8 mouse cellular contexts compared by ENCODE assay signal in genomic region chr8:83165931-83166867, GRCm38 (mm10). TPM values are rescaled to one million over a fixed set of nuclear protein-coding genes. Genes with fewer than 3 reads are reported as not detected.
DNase-seq lines count a peak whose midpoint lies in the region; ATAC-seq lines count a peak whose summit lies in the region.

Gm10645 (minus strand) TSS chr8:83166170.

- DNase-seq in spleen, adult 18-20 months, result peak; percentile 41 to 43
- no peak for DNase-seq in spleen, adult 12 weeks (ENCODE audit: low spot score)
- no peak for DNase-seq in heart, embryonic 10.5 days (ENCODE audit: low spot score)
- DNase-seq in kidney, adult 9 months, result peak; percentile 13
- DNase-seq in midbrain, embryonic 10.5 days (ENCODE audit: low spot score), result peak; percentile 73
- peak; percentile 68 for DNase-seq in right cerebral cortex, postnatal 4 days

- H3K27me3 ChIP-seq in embryonic facial prominence, embryonic 15.5 days, result no peaks in the 10 kb centered on the region
- H3K27me3 ChIP-seq in heart, embryonic 10.5 days (ENCODE audit: insufficient read depth, poor library complexity, severe bottlenecking), result 0 out of 2 replicates have a peak, but pooled peaks cover 5% of the 10 kb centered on the region
- H3K27me3 ChIP-seq in limb, embryonic 12.5 days, result peaks cover 16% of the 10 kb centered on the region
- H3K27me3 ChIP-seq in midbrain, embryonic 10.5 days (ENCODE audit: low read depth, poor library complexity, severe bottlenecking), result no peaks in the 10 kb centered on the region

- H3K27ac ChIP-seq in embryonic facial prominence, embryonic 15.5 days (replicated peaks), result peak within 1 kb of the TSS; percentile 80
- H3K27ac ChIP-seq in heart, embryonic 10.5 days, result peak within 1 kb of the TSS; percentile 90
- H3K27ac ChIP-seq in limb, embryonic 12.5 days, result peak within 1 kb of the TSS; percentile 67
- H3K27ac ChIP-seq in midbrain, embryonic 10.5 days (replicated peaks), result peak within 1 kb of the TSS; percentile 97

- peaks cover 10% of the 10 kb centered on the region; the same call in 1 of the 2 replicates for H3K4me1 ChIP-seq in embryonic facial prominence, embryonic 15.5 days
- peaks cover 10% of the 10 kb centered on the region for H3K4me1 ChIP-seq in heart, embryonic 10.5 days
- 0 out of 2 replicates have a peak, but pooled peaks cover 10% of the 10 kb centered on the region for H3K4me1 ChIP-seq in limb, embryonic 12.5 days (replicated peaks)
- peaks cover 48% of the 10 kb centered on the region for H3K4me1 ChIP-seq in midbrain, embryonic 10.5 days

- peak within 1 kb of the TSS; percentile 91 for H3K4me2 ChIP-seq in embryonic facial prominence, embryonic 15.5 days (replicated peaks)
- H3K4me2 ChIP-seq in limb, embryonic 12.5 days, result peak within 1 kb of the TSS; percentile 83

- peak within 1 kb of the TSS; percentile 71 for H3K9ac ChIP-seq in embryonic facial prominence, embryonic 15.5 days
- peak within 1 kb of the TSS; percentile 83 for H3K9ac ChIP-seq in limb, embryonic 12.5 days (replicated peaks)

- ATAC-seq in embryonic facial prominence, embryonic 15.5 days (ENCODE audit: insufficient number of reproducible peaks, low FRiP score, low TSS enrichment, low read depth), result peak; percentile 41
- peak; percentile 57 for ATAC-seq in limb, embryonic 12.5 days (ENCODE audit: insufficient number of reproducible peaks, insufficient read depth, low FRiP score, low TSS enrichment, low read depth)

- H3K36me3 ChIP-seq in embryonic facial prominence, embryonic 15.5 days, result no peaks in the 10 kb centered on the region
- no peaks in the 10 kb centered on the region for H3K36me3 ChIP-seq in heart, embryonic 10.5 days
- no peaks in the 10 kb centered on the region for H3K36me3 ChIP-seq in limb, embryonic 12.5 days
- H3K36me3 ChIP-seq in midbrain, embryonic 10.5 days, result no peaks in the 10 kb centered on the region

- H3K9me3 ChIP-seq in embryonic facial prominence, embryonic 15.5 days (replicated peaks), result no peaks in the 10 kb centered on the region
- H3K9me3 ChIP-seq in heart, embryonic 10.5 days, result no peaks in the 10 kb centered on the region
- no peaks in the 10 kb centered on the region for H3K9me3 ChIP-seq in limb, embryonic 12.5 days
- no peaks in the 10 kb centered on the region for H3K9me3 ChIP-seq in midbrain, embryonic 10.5 days (replicated peaks)

- H3K4me3 ChIP-seq in embryonic facial prominence, embryonic 15.5 days (replicated peaks), result peak within 1 kb of the TSS; percentile 71
- peak within 1 kb of the TSS; percentile 82 for H3K4me3 ChIP-seq in heart, embryonic 10.5 days
- H3K4me3 ChIP-seq in limb, embryonic 12.5 days (replicated peaks), result peak within 1 kb of the TSS; percentile 73
- peak within 1 kb of the TSS; percentile 89 for H3K4me3 ChIP-seq in midbrain, embryonic 10.5 days

- WGBS in embryonic facial prominence, embryonic 15.5 days, result 3% methylated on average over 54 of the region's 54 CpGs
- WGBS in heart, embryonic 10.5 days, result 3% methylated on average over 54 of the region's 54 CpGs
- WGBS in limb, embryonic 12.5 days, result 3% methylated on average over 52 of the region's 54 CpGs
- WGBS in midbrain, embryonic 10.5 days, result 3% methylated on average over 54 of the region's 54 CpGs

RNA-seq across cellular contexts. Expression of gene Gm10645, which starts in this region (rescaled TPM):
- 2.3 TPM in 2 replicates for polyA plus RNA-seq in embryonic facial prominence, embryonic 15.5 days (2015; fragmentation: Nextera tagmentation; extraction: Ambion mirVana)
- polyA plus RNA-seq in heart, embryonic 10.5 days (2016; fragmentation: Nextera tagmentation; extraction: Ambion mirVana), result 0.65 and 1.2 TPM in 2 replicates
- polyA plus RNA-seq in limb, embryonic 12.5 days (2016; fragmentation: Nextera tagmentation; extraction: Ambion mirVana), result 1.6 TPM in 2 replicates
- 3.1 and 3.4 TPM in 2 replicates for polyA plus RNA-seq in midbrain, embryonic 10.5 days (2016; fragmentation: Nextera tagmentation; extraction: Ambion mirVana)

Comparison
In these comparisons a context has a peak if more than half of its experiments do, and no peak if none do; other contexts are left out.
1. DNase-seq: peak in spleen, adult 18-20 months (2 of 2), kidney, adult 9 months (single experiment), midbrain, embryonic 10.5 days (single experiment) and right cerebral cortex, postnatal 4 days (single experiment); none in spleen, adult 12 weeks (single experiment) and heart, embryonic 10.5 days (single experiment).
2. Peak in every context shown above with its lines, with median percentiles within 50 percentile points of each other: H3K27ac ChIP-seq and H3K4me3 ChIP-seq.